Mouse (Mus musculus): ENCODE data around the gene Casq1.

GRCm38 (mm10) chr1:172258314-172258713 is 38.6 kb upstream of the Casq1 start, which contains the start of gene Atp1a4:
- TF ChIP-seq CTCF (IDR thresholded peaks at IDR 0.05; ENCODE audit: borderline replicate concordance, insufficient read depth, low read length) (no peak), POLR2A (IDR thresholded peaks at IDR 0.05; ENCODE audit: low read depth, low read length) (no peak)
